Mouse (Mus musculus): ENCODE results near the gene Syndig1l.

Gene Syndig1l

DNA sequence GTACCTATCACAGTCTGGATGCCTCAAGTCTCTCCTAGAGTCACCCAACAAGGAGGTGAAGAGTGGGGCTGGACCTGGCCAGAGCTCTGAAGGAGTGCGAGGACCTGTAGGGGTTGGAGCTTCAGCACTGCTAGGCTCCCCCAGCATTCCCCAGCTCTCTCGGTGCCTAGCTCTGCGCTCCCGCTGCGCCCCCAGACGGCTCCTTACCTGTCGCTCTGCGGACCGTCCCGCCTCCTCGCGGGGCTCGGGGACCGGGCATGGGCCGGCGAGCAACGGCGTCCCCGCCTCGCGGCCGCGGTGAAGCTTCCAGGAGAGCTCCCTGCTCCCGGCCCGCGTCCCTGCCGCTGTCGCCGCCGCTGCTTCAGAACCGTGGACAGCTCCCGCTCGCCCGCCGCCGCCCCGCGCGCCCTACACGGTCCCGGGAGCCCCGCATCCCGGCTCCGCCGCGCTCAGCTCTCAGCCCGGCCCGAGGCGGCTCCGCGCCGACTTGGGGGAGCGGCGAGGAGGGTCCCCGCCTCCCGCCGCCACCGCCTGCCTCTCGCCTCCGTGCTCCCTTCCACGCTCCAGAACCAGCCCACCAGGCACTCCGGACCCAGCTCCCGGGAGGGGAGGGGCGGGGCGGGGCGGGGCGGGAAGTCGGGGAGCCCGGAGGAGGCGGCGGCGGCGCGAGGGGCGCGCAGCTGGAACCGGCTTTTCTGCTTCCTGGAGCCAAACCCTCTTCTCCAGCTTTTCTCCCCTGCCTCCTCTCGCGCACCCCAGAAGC lies at the start of gene Syndig1l:
TSS of gene Syndig1l (minus strand) at position 513 of the 763 bp plus-strand sequence.
- peak; percentile 89 for DNase-seq (ENCODE audit: low spot score)

DNA sequence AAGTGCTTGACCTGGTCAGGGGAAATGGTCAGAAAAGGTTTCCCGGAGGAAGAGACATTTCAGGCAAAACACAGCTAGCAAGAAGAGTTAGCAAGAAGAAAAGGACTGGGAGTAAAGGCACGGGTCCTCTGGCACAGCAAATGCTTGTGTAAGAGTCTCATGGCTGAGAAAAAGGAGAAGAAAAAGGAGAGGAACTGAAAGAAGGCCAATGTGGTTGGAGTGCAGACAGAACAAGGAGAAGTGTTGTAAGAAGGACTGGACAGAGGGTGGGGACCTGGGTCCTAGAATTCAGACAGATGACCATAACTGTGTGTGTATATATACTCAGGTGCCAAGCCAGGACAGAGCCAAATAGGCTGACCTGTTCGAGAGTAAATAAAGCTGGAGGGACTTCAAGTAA lies 49.5 kb upstream of the Syndig1l start:
- DNase-seq (ENCODE audit: low spot score), result no peak

DNA sequence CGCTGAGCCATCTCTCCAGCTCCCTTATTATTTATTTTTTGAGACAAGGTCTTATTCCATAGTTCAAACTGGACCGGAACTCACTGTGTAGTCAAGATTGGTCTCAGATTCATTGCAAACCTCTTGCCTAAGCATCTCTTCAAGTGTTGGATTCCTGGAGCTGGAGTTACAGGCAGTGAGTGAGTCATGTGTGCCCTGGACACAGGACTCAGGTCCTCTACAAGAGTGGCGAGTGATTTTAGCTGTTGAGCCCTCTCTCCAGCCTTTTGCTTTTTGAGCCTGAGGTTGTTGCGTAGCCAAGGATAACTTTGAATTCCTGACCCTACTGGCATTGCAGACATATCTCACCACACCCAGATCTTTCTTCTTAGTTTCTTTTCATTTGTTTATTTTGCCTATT lies 47.1 kb upstream of the Syndig1l start:
- DNase-seq (ENCODE audit: low spot score), result no peak

DNA sequence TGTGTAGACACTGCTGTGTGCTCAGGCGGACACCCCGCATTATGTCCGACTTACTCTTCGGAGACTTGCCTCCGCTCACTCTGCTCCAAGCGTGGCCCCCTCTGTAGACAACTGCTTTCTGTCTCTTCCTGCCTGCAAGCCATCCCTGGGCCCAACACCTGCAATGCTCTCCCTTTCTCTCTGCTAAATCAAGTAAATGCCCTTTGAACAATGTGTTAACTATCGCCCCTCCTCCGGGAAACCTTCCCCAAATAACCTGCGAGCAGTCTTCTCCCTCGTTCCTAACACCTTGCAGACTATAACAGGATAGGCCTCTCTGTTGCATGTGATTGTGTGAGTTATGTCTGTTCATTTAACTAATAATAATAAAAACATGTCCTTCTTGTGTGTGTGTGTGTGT lies 44.9 kb upstream of the Syndig1l start:
- no peak for DNase-seq (ENCODE audit: low spot score)

DNA sequence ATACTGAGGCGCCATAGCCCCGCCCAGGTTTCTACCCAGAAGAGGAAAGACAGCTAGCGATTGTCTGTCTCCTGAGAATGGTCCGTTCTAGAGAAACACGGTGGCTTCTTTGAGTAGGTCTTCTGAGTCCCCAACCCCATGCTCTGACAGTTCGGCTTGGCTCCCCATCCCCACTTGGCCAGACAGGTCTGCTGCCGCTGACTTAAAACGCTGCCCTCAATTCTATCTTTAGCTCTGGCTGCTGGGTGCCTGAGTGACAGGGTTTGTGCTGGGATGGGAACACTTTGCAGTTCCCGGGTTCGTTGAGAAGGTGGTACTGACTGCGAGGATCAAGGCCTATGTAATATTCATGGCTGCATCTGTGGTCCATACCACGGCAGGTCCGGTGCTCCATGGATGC lies 34.7 kb upstream of the Syndig1l start:
- DNase-seq (ENCODE audit: low spot score), result no peak

DNA sequence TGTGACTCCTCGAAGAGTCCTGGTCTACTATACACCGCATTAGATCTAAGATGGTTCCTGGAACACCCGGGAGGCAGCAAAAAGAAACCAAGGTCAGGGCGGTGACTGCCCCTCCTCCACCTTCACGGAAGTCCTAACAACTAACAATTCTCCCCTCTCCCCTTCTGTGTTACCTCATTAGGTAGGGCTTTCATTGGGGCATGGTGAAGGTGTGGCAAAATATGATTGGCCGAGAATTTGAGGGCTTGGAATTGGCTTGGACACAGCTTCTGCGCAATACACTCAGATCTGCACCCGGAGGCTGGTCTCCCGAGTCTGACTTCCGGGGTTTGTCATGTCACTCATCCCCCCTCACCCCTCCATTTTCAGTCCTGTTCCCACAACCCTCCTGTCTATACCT lies 29.8 kb upstream of the Syndig1l start:
- DNase-seq (ENCODE audit: low spot score), result no peak

DNA sequence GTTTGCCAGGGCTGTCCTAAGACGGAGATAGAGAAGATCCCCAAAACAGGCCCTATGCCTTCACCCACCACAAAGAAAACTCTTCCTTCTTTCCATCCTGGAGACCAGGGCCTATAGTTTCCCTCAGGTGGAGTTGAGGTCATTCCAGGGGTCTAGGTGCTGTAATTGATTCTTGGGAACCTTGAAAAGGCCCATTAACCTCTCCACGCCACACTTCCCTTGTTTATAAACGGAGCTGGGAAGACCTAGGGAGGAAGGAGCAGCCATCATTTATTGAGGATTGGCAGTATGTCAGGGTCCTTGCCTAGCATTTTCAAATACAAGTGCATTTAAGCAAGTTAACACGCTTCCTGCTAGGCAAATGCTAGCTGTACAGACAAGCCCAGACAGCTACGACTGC lies 28.8 kb upstream of the Syndig1l start:
- DNase-seq (ENCODE audit: low spot score), result no peak

DNA sequence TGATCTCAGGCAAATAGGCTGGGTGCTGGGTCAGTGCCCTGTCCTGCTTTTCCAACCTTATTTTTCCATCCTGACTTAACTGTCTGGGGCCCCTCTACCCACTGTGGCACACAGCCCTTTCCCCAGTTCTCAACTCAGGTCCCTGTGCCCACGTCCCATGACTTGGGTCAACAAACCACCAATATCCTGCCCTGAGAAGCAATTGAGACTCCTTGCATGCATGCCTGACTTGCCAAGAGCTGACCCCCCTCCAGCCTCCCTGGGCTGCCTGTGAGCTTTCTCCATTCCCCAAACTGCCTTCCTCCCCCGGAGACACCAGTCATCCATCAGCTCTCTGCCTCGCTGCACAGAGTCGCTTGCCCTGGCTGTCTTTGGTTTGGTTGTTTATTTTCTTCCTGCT lies 28.4 kb upstream of the Syndig1l start:
- DNase-seq (ENCODE audit: low spot score), result no peak

DNA sequence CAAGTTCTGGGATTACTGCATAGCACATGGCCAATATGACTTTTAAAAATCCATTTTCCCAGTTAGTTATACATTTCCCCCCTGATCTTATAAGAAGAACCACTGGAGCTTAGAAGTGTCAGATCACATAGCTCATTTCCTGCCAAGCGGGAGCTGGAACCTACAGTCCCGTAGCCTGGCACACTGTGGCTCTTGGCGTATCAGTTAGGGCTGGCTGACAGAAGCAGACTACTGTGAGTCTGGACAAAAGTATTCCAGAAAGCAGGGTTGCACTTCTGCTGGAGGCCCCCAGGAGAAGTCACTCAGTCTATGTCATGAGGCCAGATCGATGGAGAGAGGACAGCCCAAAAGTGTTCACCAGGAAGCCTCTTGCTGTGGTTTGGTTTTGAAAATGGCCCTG lies 27.8 kb upstream of the Syndig1l start:
- no peak for DNase-seq (ENCODE audit: low spot score)

DNA sequence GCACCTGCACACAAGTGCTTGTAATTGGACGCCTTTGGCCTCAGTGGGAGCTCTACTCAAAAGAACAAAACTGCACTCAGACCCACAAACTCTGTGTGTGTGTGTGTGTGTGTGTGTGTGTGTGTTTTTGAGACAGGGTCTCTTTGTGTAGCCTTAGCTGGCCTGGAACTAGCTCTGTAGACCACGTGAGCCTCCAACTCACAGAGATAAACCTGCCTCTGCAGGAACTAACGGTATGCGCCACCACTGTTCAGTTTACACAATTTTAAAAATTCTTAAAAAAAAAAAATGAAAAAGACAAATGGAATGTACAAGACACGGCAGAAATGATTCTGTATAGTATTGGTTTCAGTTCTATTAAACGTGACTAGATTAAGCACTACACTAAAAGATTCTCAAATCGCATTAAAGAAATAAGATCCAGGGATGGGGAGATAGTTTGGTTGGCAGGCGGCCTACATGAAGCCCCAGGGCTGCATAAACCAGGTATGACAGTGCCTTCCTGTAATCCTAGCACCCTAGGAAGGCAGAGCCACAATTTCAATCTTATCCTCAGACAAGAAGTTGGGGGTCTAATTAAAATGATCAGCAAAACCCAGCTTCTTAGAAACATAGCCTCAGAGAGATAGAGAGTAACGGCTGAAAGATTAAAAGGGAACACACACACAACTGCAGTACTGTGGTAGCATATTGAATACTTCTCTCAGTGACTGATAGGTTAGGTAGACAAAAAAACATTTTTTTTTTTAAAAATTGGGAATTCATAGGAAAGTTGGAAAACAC lies 20.0 kb upstream of the Syndig1l start:
- no peak for DNase-seq (ENCODE audit: low spot score)

DNA sequence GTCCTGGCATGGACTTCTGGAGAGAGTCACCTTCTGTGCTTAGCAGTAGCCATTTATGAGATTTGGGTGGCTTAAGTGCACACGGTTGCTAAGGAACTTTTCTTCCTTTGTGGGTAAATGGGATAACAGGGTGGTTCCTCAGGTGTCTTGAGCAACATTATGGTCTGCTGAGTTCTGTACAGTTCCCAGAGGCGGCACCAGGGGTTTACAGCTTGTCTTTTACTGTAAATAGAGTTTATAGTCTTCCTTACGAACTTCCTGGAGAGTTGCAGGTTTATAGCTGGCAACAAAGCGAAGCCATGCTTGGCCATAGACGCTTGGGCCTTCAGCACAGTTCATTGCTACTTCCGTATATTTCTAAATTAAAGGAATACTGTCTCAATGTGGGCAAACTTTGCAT lies 15.9 kb upstream of the Syndig1l start:
- DNase-seq (ENCODE audit: low spot score), result no peak

DNA sequence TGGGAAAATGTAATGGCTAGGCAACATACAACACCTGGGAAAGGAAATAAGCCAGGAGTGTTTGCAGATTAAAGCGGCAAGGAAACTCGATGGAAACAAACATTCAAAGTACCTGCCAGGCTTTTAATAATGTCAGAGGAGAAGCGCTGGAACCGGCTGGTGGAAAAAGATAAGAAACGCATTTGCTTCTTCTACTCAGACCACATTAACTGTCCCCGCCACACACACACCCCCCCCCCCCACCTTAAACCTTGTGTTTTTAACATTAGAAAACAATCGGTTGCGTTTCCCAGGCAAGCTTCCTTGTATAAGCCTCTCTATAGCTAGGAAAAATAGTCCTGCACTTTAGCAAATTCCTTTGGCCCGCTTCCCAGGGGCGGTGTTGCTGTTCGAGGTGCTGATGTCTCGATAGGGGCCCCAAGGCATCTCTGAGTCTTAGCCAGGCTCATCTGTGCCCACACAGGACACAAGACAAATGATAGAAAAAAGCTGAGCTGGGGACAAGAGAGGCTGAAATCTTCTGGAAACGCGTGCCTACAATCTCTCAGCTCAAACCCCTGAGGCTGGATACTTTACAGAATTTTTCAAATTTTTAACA lies 11.3 kb upstream of the Syndig1l start:
- DNase-seq (ENCODE audit: low spot score), result peak; percentile 44

DNA sequence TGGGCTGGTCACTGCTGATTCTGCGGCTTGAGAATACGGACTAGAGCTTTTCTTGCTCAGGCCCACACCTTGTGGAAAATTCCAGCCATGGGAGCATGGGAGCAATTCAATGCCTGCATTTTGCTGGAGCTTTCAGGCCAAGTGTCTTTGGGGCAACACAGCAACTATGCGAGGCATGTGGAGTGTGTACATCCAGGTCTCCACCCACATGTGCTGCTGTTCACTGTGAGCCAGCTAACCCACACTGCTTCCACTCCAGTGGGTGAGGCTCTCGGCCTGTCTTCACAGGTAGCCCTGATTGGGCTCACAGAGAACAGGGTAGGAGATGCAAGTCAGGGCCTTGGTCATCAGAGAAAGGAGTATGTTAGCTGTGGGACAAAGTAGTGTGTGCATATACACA lies 9.2 kb upstream of the Syndig1l start:
- no peak for DNase-seq (ENCODE audit: low spot score)

DNA sequence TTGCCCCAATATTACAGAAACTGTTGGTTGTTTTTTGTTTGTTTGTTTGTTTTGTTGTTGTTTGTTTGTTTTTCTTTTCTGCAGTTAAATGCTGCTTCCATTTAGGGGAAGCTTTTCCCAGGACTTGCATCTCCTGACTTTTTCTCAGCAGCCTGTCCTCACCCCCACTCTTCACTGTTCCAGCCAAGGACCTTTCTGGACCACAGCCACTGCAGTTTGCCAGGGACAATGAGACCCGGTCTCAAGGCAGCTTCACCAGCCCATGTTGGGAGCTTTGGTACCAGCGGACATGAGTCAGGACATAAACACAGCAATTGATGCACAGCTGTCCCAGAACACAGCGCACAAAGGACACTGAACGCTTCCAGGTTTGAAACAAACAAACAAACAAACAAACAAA lies 8.3 kb upstream of the Syndig1l start:
- no peak for DNase-seq (ENCODE audit: low spot score)

DNA sequence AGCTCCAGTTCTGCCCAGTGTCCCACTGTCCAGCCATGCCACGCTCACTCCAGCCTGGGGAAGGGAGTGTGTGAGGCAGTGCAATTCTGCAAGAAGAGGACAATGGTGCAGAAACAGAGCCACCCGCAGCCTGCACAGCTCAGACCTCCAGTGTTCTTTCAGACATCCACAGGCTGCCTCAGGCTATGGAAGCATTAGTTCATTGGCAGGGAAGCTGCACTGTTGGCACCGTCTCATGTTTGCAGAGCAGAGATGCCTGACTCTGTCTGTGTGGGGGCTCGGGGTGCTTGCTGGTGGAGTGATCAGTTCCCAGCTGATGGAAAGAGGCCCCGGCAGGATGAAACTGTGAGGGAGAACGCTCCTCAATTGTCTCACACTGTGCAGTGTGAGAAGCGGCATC lies 4.0 kb upstream of the Syndig1l start:
- no peak for DNase-seq (ENCODE audit: low spot score)

DNA sequence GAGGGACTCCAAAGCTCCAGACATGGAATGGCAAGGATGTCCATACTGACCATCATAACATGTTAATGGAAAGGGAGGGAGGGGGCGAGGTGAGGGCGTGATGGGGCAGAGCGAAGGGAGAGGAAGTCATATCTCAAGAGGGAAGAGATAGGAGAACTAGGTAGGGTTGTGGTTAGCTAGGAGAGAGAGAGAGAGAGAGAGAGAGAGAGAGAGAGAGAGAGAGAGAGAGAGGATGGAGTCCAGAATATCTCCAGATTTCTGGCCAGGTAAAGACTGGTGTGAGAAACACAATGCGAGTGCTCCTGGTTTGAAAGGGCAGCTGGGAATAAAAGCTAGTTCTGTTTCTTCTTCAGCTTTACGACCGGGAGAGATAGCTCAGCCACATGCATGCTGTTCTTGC lies 6.5 kb downstream of the Syndig1l start:
- no peak for DNase-seq (ENCODE audit: low spot score)

DNA sequence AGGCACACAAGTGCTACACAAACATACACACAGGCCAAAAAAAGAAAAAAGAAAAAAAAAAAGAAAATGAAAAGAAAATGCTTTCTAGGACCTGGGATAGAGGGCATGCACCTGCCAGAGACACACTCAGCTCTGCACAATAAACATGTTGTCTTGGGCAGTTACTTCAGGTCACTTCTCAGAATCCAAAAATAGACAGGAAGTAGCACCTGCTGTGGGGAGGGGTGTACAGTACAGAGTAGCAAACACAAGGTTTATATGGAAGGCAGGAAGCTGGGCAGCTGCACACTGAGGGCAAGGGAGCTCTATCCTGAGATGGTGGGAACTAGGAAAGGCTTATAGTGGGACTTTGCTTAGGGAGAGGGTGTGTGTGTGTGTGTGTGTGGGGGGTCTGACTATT lies 7.3 kb downstream of the Syndig1l start:
- DNase-seq (ENCODE audit: low spot score), result no peak

DNA sequence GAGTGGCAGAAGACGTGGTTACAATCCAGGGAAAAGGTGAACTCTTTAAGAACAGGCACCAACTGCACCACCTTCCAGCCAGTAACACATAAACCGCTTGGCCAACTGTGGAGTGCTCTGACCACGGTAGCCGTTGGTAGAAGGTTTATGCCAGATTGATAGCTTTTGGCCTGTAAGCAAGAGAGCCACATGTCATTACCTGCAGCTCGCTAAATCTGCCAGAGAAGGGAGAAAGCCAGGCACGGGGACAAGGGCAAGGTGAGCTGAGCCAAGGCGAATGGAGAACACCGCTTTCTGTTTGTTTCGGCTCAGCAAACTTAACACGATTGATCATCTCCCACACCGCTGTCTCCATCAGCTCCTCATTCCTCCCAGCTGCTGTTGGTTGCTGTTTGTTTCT lies 9.6 kb downstream of the Syndig1l start:
- DNase-seq (ENCODE audit: low spot score), result no peak

DNA sequence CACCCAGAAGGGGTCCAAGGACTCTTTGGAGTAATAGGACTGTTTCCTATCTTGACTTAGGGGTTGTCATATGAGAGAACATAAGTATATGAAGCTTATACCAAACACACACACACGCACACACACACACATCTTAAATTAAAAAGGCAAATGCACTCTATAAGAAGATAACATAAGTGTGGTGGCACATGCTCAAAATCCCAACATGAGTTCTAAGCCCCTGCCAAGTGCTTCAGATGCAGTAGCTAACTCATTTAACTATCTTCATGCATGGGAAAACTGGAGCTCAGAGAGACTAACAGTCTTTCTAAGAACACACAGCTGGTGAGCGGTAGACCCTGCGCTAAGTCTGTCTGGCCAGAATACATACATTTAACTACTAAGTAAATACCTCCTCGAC lies 11.1 kb downstream of the Syndig1l start:
- DNase-seq (ENCODE audit: low spot score), result no peak

DNA sequence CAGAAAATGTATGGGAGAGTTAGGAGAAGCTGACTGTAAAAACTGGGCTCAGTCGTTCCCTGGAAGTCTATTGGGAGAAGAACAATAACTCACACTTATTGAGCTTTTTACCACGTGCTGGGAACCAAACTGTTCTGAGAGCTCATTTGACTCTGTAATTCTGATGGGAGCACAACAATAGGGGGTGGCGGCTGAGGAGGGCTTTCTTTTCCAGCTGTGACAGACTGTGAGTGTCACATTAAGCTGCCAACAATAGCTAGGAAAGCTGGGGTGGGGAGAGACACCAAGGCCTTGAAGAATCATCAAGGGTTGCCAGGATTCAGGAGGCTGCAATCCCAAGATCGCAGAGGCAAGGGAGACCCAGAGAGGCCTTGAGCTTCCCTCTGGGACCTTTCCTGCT lies 12.5 kb downstream of the Syndig1l start:
- no peak for DNase-seq (ENCODE audit: low spot score)

DNA sequence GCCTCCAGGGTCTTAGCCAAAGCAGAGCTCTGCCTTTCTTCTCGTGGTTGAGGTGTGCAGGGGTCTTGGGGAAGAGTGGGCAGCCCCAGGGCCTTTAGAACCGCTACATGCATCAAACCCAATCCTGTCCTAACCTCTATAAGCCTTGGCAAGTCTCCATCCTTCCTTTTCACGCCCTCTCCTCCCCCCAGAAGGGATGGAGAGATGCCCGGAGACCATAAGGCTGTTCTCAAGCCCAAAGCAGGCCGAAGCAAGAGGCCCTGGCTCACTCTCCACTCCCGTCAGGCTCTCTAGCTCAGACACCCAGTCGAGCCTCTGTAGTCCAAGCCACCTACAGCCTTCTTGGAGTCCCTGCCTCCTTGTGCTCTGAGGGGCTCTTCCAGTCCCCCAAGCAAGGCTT lies 14.1 kb downstream of the Syndig1l start:
- no peak for DNase-seq (ENCODE audit: low spot score)

DNA sequence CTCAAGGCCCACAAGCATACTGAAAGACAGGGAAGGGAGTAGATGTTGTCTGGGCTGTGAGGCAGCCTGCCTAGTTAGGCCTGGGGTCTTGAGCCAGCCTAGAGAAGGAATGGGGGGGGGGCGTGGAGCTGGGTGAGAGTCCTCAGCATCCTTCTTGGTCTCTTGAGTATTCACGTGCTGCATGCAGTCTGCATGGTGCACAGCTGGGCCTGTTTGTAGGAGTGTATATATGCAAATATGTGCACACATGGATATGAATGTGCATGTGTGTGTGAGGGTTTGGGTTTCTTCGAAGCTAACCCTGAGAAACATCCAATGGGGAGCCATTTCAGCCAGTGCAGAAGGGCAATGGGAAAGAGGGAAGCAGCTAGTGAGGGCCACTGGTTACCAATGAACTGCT lies 22.6 kb downstream of the Syndig1l start:
- no peak for DNase-seq (ENCODE audit: low spot score)

All from ovary, postnatal 14 days (tissue).